Mouse (Mus musculus) common myeloid progenitor, adult 5-6 weeks (primary cell): ENCODE data around the gene Odf3l1. TPM values are rescaled to one million over a fixed set of nuclear protein-coding genes. Genes with fewer than 3 reads are reported as not detected.
"Not testable (repeated sequence)": the region's sequence is repeated elsewhere in the genome, so short reads cannot be mapped to it uniquely, and the experiment has no call there.

Experiments used
- ATAC-seq: replicated peaks from 2 replicates; pipeline ENCODE4 v1.8.0; 2016; ENCODE audit warnings: low read depth, mild to moderate bottlenecking, moderate TSS enrichment, inconsistent platforms; ENCODE audit not compliant: poor library complexity, severe bottlenecking
- total RNA-seq: library from RNA; stranded (forward); fragments of 200-1000, 187-1606 nt; gene quantifications from 2 replicates; pipeline ENCODE4 v1.2.3, GENCODE M21; 2017

Gene Odf3l1
- not detected in 2 replicates for total RNA-seq

DNA sequence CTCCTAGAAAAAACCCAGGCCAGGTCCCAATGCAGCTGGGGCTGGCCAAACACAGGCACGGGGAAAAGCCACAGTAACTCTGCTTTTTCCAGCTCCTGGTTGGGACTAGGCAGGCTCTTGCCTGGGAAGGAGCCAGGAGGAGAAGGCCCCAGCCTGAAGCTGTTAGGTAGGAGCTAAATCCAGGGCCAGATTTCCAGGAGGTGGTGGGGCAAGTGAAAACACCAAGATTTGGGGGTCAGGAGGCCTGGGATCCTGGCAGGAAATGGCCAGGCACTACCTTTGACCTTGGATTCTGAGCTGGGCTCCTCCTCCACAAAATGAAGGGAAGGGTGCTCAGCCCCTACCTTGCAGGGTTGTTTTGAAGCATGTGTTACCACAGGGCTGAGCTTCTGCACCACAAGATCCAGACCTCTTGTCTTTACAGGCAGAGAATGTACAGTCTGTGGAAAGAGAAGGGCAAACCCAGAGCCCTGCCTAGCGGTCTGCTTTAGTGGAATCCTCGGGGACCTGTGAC is at the start of gene Odf3l1:
TSS of gene Odf3l1 (minus strand) at position 464 of the 514 bp plus-strand sequence.
- ATAC-seq = no peak

DNA sequence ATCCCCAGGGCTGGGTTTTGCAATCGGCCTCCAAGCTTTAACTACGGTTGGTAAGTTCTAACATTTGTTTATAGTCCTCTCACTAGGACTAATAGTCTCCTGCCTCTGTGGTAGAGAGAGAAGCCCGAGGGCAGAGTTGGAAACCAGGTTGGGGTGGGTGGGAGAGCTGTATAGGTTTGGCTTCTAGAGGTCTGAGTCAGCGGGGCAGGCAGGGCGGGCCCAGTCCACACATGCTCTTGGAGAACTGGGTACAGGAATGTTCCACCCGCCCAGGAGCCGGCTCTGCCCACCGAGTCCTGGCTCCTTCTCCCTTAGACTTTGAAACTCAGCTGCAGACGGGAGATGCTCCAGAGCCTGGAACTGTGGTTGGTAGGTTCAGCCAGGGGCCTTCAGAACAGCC is 49.5 kb upstream of the Odf3l1 start:
- no peak for ATAC-seq

- no peak for ATAC-seq
These were observed 46.5 kb upstream of the Odf3l1 start for GRCm38 (mm10) chr9:56911017-56911416.

DNA sequence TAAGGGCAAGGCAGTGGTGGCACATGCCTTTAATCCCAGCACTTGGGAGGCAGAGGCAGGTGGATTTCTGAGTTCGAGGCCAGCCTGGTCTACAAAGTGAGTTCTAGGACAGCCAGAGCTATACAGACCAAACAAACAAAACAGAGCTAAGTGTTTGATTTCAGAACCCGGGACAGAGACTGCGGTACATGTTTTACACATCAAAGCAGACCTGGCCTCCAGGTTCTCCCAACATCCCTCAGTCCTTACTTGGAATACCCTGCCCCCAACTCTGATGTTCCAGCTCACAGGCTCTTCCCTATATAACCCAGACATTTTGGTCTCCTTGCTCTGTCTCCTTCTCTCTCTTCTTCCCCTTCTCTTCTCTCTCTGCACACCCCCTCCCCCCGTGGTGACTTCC is 45.5 kb upstream of the Odf3l1 start:
- not testable (repeated sequence) for ATAC-seq

DNA sequence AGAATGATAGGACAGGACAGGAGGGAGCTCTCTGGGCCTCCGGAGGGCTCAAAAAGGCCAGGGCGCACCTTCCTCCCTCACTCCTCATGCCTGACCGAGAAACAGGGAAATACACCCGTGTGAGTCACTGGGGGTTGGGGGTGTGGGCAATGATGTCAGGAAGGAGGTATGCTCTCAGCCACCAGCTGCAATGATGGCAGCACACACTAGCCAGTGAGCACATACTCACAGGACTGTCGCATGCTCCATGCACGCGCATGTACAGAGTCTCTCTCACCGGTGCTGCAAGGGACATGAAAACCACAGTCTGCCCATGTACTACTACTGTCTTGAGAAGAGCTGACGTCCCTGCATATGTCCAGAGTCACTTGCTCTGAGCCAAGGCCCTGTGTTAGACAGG is 43.1 kb upstream of the Odf3l1 start:
- no peak for ATAC-seq

DNA sequence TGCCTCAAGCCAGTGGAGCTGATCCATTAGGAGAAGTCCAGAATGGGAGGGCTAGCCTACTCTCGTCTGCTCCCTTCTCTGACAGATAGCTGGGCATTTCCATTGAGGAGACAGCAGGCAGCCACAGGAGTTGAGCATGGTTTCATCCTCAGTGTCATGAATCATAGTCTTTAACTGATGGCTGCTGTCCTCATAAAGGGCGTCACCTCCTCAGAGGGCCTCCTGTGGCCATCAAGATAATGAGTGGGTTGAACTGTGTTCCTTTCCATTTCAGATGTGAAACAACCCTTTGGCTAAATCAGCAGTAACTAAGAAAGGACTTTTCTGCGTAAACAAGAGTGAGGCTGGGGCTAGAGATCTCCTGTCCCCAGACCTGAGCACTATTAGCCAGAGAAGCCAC is 39.2 kb upstream of the Odf3l1 start:
- no peak for ATAC-seq

GRCm38 (mm10) chr9:56901187-56901586 is 36.7 kb upstream of the Odf3l1 start:
- ATAC-seq = peak; percentile 59

- peak; percentile 68 for ATAC-seq
These were observed 36.1 kb upstream of the Odf3l1 start for GRCm38 (mm10) chr9:56900571-56900970.

DNA sequence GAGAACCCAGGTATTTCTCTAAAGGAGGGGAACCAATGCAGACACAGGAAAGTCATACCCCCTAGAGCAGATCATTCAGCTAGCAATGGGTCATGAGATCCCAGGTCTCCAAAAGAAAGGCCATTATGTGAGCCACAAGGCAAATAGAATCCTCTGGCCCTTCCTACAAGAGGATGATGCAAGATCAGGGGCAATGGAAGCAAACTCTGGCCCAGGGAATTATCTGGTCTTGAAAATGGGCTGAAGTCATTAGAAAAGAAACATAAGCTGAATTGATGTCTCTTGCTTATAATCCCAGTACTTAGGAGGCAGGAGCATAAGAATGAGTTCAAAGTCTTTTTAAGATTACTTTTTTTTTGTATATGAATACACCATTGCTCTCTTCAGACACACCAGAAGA is 35.6 kb upstream of the Odf3l1 start:
- ATAC-seq = no peak

GRCm38 (mm10) chr9:56899409-56899808 is 34.9 kb upstream of the Odf3l1 start:
- no peak for ATAC-seq

GRCm38 (mm10) chr9:56896779-56897178 is 32.3 kb upstream of the Odf3l1 start:
- no peak for ATAC-seq

DNA sequence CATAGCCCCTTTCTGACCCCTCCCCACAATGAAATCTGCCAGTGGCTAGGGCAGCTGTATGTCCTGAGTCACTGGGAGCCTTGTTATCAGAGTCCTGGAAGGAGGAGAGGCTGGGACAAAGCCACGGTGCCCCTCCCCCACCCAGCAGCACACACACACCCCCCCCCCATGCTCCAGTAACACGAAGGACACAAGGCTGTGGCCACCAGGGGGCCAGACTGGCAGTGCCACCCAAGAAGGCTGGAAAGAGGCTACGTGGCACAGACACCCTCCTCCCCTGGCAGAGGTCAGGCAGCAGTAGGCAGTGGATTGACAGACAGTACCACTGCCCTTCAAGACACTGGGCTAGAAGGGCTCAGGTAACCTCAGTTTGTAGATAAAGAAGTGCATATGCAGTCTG is 29.5 kb upstream of the Odf3l1 start:
- ATAC-seq = peak; percentile 37

GRCm38 (mm10) chr9:56893313-56893712 is 28.8 kb upstream of the Odf3l1 start:
- no peak for ATAC-seq

DNA sequence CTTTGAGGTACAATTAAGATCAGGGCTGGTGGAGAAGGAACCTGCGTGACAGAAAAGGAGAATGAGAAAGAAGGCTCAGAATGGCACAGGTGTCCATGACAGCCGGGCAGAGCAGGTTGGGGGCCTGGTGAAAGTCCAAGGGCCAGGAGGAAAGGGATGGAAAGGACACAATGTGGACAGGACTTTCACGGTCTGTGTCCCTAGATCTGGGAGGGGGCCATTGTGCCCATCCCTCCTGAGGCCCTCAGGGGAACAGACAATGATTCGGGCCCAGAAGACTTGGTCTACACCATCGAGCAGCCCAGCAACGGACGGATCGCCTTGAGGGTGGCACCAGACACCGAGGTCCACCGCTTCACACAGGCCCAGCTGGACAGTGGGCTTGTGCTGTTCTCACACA is 27.6 kb upstream of the Odf3l1 start:
- no peak for ATAC-seq

DNA sequence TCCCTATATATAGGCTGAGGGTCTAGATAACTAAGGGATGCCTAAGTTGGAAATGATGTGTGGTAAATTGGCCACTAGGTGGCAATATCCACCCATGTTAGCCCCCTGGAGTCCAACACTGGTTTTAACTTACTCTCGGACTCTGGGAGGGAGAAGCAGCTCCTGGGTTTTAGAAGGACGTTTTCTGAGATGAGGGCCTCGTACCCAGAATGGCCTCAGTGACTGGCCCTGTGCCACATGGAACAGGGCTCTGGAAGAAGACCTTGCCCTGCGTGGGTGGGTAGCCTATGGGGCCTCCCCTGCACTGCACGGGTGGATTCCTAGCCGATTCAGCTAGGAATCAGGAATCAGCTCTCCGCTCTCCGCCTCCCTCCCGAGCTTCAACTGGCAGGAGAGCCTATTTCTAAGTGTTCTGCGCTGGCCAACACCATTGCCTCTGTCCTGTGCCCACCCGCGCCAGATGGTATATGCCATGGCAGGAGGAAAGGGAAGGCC is 27.1 kb upstream of the Odf3l1 start:
- peak; percentile 84 for ATAC-seq

GRCm38 (mm10) chr9:56890522-56891250 is 26.2 kb upstream of the Odf3l1 start:
- ATAC-seq = no peak

GRCm38 (mm10) chr9:56889817-56890216 is 25.3 kb upstream of the Odf3l1 start:
- ATAC-seq = peak; percentile 65

DNA sequence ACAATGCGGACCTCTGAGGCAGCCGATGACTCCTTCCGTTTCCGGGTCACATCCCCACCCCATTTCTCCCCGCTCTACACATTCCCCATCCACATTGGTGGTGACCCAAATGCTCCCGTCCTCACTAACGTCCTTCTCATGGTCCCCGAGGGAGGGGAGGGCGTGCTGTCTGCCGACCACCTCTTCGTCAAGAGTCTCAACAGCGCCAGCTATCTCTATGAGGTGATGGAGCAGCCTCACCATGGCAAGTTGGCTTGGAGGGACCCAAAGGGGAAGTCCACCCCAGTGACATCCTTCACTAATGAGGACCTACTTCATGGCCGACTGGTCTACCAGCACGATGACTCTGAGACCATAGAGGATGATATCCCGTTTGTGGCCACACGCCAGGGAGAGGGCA is 23.1 kb upstream of the Odf3l1 start:
- ATAC-seq = no peak

GRCm38 (mm10) chr9:56886601-56887000 is 22.1 kb upstream of the Odf3l1 start:
- no peak for ATAC-seq

- no peak for ATAC-seq
These were observed 21.6 kb upstream of the Odf3l1 start for GRCm38 (mm10) chr9:56886113-56886512.

DNA sequence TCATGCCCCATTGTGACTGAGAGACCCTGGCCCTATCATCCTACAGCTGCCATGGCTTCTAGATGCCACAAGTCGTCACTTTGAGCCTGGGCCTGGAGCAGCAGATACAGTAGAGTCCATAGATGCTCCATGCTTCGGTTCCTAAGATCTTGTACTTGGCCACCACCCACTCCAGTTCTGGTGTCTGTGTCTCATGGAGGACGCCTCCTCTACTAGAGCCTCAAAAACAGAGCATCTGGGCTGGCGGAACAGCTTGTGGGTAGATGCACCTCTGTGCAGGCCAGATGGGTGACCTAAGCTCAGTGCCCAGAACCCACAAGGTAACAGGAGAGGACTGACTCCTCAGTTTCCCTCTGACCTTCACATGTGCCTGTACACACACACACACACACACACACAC is 19.8 kb upstream of the Odf3l1 start:
- no peak for ATAC-seq

- ATAC-seq = no peak
These were observed 19.0 kb upstream of the Odf3l1 start for GRCm38 (mm10) chr9:56883470-56883869.
